Mouse (Mus musculus) heart, adult 11 months (tissue): ENCODE results near the gene Mitf.

Experiments used
- DNase-seq: peaks from one replicate; pipeline ENCODE4 v3.0.0; 2022

Gene Mitf

GRCm38 (mm10) chr6:97882931-97883330 lies 76.1 kb downstream of the Mitf start:
- peak; percentile 84 for DNase-seq

GRCm38 (mm10) chr6:97883496-97883895 lies 76.6 kb downstream of the Mitf start:
- peak; percentile 89 for DNase-seq

GRCm38 (mm10) chr6:97884971-97885370 lies 78.1 kb downstream of the Mitf start:
- DNase-seq, result peak; percentile 16

GRCm38 (mm10) chr6:97885606-97886005 lies 78.8 kb downstream of the Mitf start:
- DNase-seq, result peak; percentile 83

GRCm38 (mm10) chr6:97887893-97888292 lies 81.0 kb downstream of the Mitf start:
- peak; percentile 74 for DNase-seq

- DNase-seq, result peak; percentile 66
Observed at GRCm38 (mm10) chr6:97888596-97888995, 81.7 kb downstream of the Mitf start.

- DNase-seq, result peak; percentile 68
Observed at GRCm38 (mm10) chr6:97893546-97893945, 86.7 kb downstream of the Mitf start.

- peak; percentile 62 for DNase-seq
Observed at GRCm38 (mm10) chr6:97897191-97897590, 90.3 kb downstream of the Mitf start.

GRCm38 (mm10) chr6:97898085-97898484 lies 91.2 kb downstream of the Mitf start:
- DNase-seq, result peak; percentile 45

GRCm38 (mm10) chr6:97901561-97901960 lies 94.7 kb downstream of the Mitf start:
- DNase-seq, result peak; percentile 87

GRCm38 (mm10) chr6:97902205-97902604 lies 95.4 kb downstream of the Mitf start:
- peak; percentile 74 for DNase-seq

- peak; percentile 22 for DNase-seq
Observed at GRCm38 (mm10) chr6:97914768-97915167, 107.9 kb downstream of the Mitf start.

- DNase-seq, result peak; percentile 92
Observed at GRCm38 (mm10) chr6:97916386-97916903, 109.6 kb downstream of the Mitf start.

GRCm38 (mm10) chr6:97918051-97918450 lies 111.2 kb downstream of the Mitf start:
- DNase-seq, result peak; percentile 94

- DNase-seq, result no peak
Observed at GRCm38 (mm10) chr6:97918481-97918880, 111.6 kb downstream of the Mitf start.

- DNase-seq, result peak; percentile 87
Observed at GRCm38 (mm10) chr6:97919287-97919686, 112.4 kb downstream of the Mitf start.

- peak; percentile 62 for DNase-seq
Observed at GRCm38 (mm10) chr6:97921591-97921990, 114.7 kb downstream of the Mitf start.

GRCm38 (mm10) chr6:97924221-97924620 lies 117.4 kb downstream of the Mitf start:
- peak; percentile 40 for DNase-seq

GRCm38 (mm10) chr6:97929051-97929450 lies 122.2 kb downstream of the Mitf start:
- peak; percentile 90 for DNase-seq

- DNase-seq, result peak; percentile 98
Observed at GRCm38 (mm10) chr6:97929466-97929865, 122.6 kb downstream of the Mitf start.

GRCm38 (mm10) chr6:97937139-97937538 lies 130.3 kb downstream of the Mitf start:
- peak; percentile 86 for DNase-seq

GRCm38 (mm10) chr6:97937897-97938614 lies 131.2 kb downstream of the Mitf start:
- no peak for DNase-seq

- DNase-seq, result no peak
Observed at GRCm38 (mm10) chr6:97940916-97941315, 134.1 kb downstream of the Mitf start.

- no peak for DNase-seq
Observed at GRCm38 (mm10) chr6:97950033-97950881, 143.4 kb downstream of the Mitf start.
